Mouse (Mus musculus) testis, adult 10 weeks (tissue): ENCODE results near the gene Cabs1. TPM values are rescaled to one million over a fixed set of nuclear protein-coding genes. Genes with fewer than 3 reads are reported as not detected.

Experiments used
- polyA plus RNA-seq: library from polyadenylated mRNA; stranded (reverse); fragments of 350-450 nt; fragmentation: Illumina TruSeq; extraction: RNeasy Lipid Tissue Mini Kit (QIAGEN cat#74804); gene quantifications from one replicate; pipeline ENCODE4 v1.2.3, GENCODE M21; 2014; ENCODE audit warnings: low read depth, low replicate concordance

The Cabs1 gene
- polyA plus RNA-seq = 2,106 TPM

GRCm38 (mm10) chr5:87979139-87979538 lies at the start of gene Cabs1:
Gene Cabs1 (plus strand): TSS chr5:87979439.

GRCm38 (mm10) chr5:87969201-87969600 lies 10.0 kb upstream of the Cabs1 start, which contains the start of the genes 2310003L06Rik and Gm28434:
Gene 2310003L06Rik (plus strand): TSS chr5:87969459.
Gene Gm28434 (plus strand): TSS chr5:87969517.

DNA sequence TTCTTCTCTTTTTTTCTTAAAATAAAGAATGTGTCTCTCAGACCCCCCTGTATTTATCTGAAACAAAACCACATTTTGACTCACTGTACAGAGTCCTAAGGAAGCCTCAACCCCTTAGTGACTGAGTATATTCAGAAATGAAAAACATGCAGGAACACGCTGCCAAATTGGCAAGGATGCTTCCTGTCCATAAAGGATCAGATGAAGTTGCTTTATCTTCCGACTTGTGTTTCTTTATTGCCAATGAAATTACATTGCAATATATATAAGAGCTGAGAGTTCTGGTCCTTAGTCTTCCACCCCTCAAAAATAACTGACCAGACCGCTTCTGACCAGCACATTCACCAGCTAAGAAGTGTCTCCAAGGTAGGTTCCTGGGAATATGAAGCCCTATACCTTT lies 23.0 kb downstream of the Cabs1 start, which contains the start of gene Smr3a:
Gene Smr3a (plus strand): TSS at position 301 of the 400 bp plus-strand sequence.

Other genes starting within 250 kb of the Cabs1 start
- not detected for gene Csn1s2a, start 204.9 kb upstream of the Cabs1 start, polyA plus RNA-seq
- gene Csn1s2b, start 171.4 kb upstream of the Cabs1 start, polyA plus RNA-seq = 0.91 TPM
- gene Prr27, start 153.8 kb upstream of the Cabs1 start, polyA plus RNA-seq = 299 TPM
- 0.35 TPM for gene Odam, start 94.4 kb upstream of the Cabs1 start, polyA plus RNA-seq
- not detected for gene Csn3, start 53.9 kb upstream of the Cabs1 start, polyA plus RNA-seq
- not detected for gene 2310003L06Rik, start 10.0 kb upstream of the Cabs1 start, polyA plus RNA-seq
- gene Gm28434, start 9.9 kb upstream of the Cabs1 start, polyA plus RNA-seq = not detected
- not detected for gene Smr3a, start 23.1 kb downstream of the Cabs1 start, polyA plus RNA-seq
- not detected for gene Smr2, start 107.1 kb downstream of the Cabs1 start, polyA plus RNA-seq
- gene Gm11116, start 132.1 kb downstream of the Cabs1 start, polyA plus RNA-seq = not detected
- gene Gm11115, start 174.7 kb downstream of the Cabs1 start, polyA plus RNA-seq = not detected